Mouse (Mus musculus) ES-Bruce4 (cell line): Measurements from ENCODE around the gene Noc2l. TPM values are rescaled to one million over a fixed set of nuclear protein-coding genes. Genes with fewer than 3 reads are reported as not detected.

ENCODE experiments used
- H3K27ac ChIP-seq: 2 replicates; pipeline ENCODE4 v1.5.1; 2012; ENCODE audit warnings: low read length, inconsistent platforms; ENCODE audit not compliant: insufficient read depth
- H3K27me3 ChIP-seq: 2 replicates; pipeline ENCODE4 v1.6.1; 2012; ENCODE audit warnings: mild to moderate bottlenecking, low read length, inconsistent platforms; ENCODE audit not compliant: control insufficient read depth, poor library complexity, insufficient read depth, severe bottlenecking
- H3K36me3 ChIP-seq: 2 replicates; pipeline ENCODE4 v1.6.1; 2012; ENCODE audit warnings: inconsistent platforms, mild to moderate bottlenecking, low read length, moderate library complexity; ENCODE audit not compliant: control insufficient read depth, poor library complexity, insufficient read depth, severe bottlenecking
- H3K4me1 ChIP-seq: one replicate; pipeline ENCODE4 v1.8.1; 2011; ENCODE audit warnings: low read length; ENCODE audit not compliant: control insufficient read depth, insufficient read depth
- H3K4me3 ChIP-seq: 2 replicates; pipeline ENCODE4 v1.5.1; 2011; ENCODE audit warnings: low read depth, mild to moderate bottlenecking, low read length
- H3K9ac ChIP-seq: 2 replicates; pipeline ENCODE4 v1.6.1; 2012; ENCODE audit warnings: low read depth, mild to moderate bottlenecking, inconsistent platforms; ENCODE audit not compliant: poor library complexity, severe bottlenecking
- H3K9me3 ChIP-seq: replicated peaks from 2 replicates; pipeline ENCODE4 v1.6.1; 2012; ENCODE audit warnings: mild to moderate bottlenecking, low read length, inconsistent platforms; ENCODE audit not compliant: control insufficient read depth, poor library complexity, insufficient read depth, severe bottlenecking
- CTCF ChIP-seq: IDR thresholded peaks from one replicate; pipeline ENCODE4 v1.8.1; 2011; ENCODE audit warnings: low read depth, low read length
- EP300 ChIP-seq: IDR thresholded peaks from 2 replicates; pipeline ENCODE4 v1.6.1; 2011; ENCODE audit warnings: low read depth, low read length; ENCODE audit not compliant: insufficient read depth
- POLR2A ChIP-seq: IDR thresholded peaks from one replicate; pipeline ENCODE4 v1.8.1; 2011; ENCODE audit warnings: low read length; ENCODE audit not compliant: insufficient read depth
- polyA plus RNA-seq: library from polyadenylated mRNA; stranded (reverse); fragments of >200 nt; gene quantifications from 2 replicates; pipeline ENCODE4 v1.2.4, GENCODE M21; 2011; ENCODE audit warnings: low read depth; ENCODE audit not compliant: missing spikeins, insufficient read depth, insufficient read length

The Noc2l gene
- polyA plus RNA-seq, 1 experiment = 138 TPM

- Histone ChIP-seq H3K36me3 (no peaks in the 10 kb centered on the region), H3K4me3 (no peak within 1 kb of the TSS), H3K4me1 (no peaks in the 10 kb centered on the region), H3K27me3 (no peaks in the 10 kb centered on the region), H3K27ac (no peak within 1 kb of the TSS), H3K9ac (no peak within 1 kb of the TSS), H3K9me3 (no peaks in the 10 kb centered on the region)
- TF ChIP-seq CTCF = no peak
- TF ChIP-seq EP300 = no peak
- no peak for TF ChIP-seq POLR2A
Observed at GRCm38 (mm10) chr4:156215649-156216048, 20.2 kb upstream of the Noc2l start, which contains the start of gene Perm1. Gene Perm1 (plus strand): TSS chr4:156215868.

- Histone ChIP-seq H3K4me3 (no peak overlapping the region), H3K4me1 (no peaks in the 10 kb centered on the region), H3K27me3 (no peaks in the 10 kb centered on the region), H3K9me3 (no peaks in the 10 kb centered on the region), H3K27ac (no peak overlapping the region), H3K36me3 (no peaks in the 10 kb centered on the region), H3K9ac (no peak overlapping the region)
- TF ChIP-seq CTCF (no peak), POLR2A (no peak), EP300 (no peak)
Observed at GRCm38 (mm10) chr4:156216196-156216595, 19.6 kb upstream of the Noc2l start.

- Histone ChIP-seq H3K4me1 (no peaks in the 10 kb centered on the region), H3K36me3 (no peaks in the 10 kb centered on the region), H3K4me3 (no peak overlapping the region), H3K27me3 (no peaks in the 10 kb centered on the region), H3K9me3 (no peaks in the 10 kb centered on the region), H3K9ac (no peak overlapping the region), H3K27ac (no peak overlapping the region)
- TF ChIP-seq POLR2A = no peak
- TF ChIP-seq EP300 = no peak
- TF ChIP-seq CTCF = no peak
Observed at GRCm38 (mm10) chr4:156217022-156217669, 18.7 kb upstream of the Noc2l start.

GRCm38 (mm10) chr4:156217838-156218237 lies 18.0 kb upstream of the Noc2l start:
- no peak overlapping the region for H3K9ac ChIP-seq
- H3K36me3 ChIP-seq = no peaks in the 10 kb centered on the region
- TF ChIP-seq POLR2A (no peak), EP300 (no peak), CTCF (no peak)
- H3K27me3 ChIP-seq = no peaks in the 10 kb centered on the region
- no peaks in the 10 kb centered on the region for H3K9me3 ChIP-seq
- H3K27ac ChIP-seq = no peak overlapping the region
- no peaks in the 10 kb centered on the region for H3K4me1 ChIP-seq
- H3K4me3 ChIP-seq = no peak overlapping the region

GRCm38 (mm10) chr4:156219936-156220335 lies 15.9 kb upstream of the Noc2l start:
- no peak for TF ChIP-seq CTCF
- Histone ChIP-seq H3K9me3 (no peaks in the 10 kb centered on the region), H3K4me3 (no peak overlapping the region), H3K9ac (no peak overlapping the region), H3K27me3 (no peaks in the 10 kb centered on the region), H3K4me1 (no peaks in the 10 kb centered on the region), H3K27ac (no peak overlapping the region), H3K36me3 (no peaks in the 10 kb centered on the region)

GRCm38 (mm10) chr4:156224276-156224675 lies 11.5 kb upstream of the Noc2l start:
- Histone ChIP-seq H3K27ac (no peak overlapping the region), H3K27me3 (no peaks in the 10 kb centered on the region), H3K4me3 (no peak overlapping the region), H3K9me3 (no peaks in the 10 kb centered on the region), H3K9ac (no peak overlapping the region), H3K4me1 (no peaks in the 10 kb centered on the region), H3K36me3 (no peaks in the 10 kb centered on the region)
- TF ChIP-seq CTCF = no peak
- TF ChIP-seq POLR2A = no peak
